Mouse (Mus musculus) embryonic facial prominence, embryonic 15.5 days (tissue): ENCODE data around the gene Stac2. TPM values are rescaled to one million over a fixed set of nuclear protein-coding genes. Genes with fewer than 3 reads are reported as not detected.

Source experiments
- ATAC-seq: fragments of 200-750 bp; cut with Nextera tagmentation; 2 replicates; pipeline ENCODE4 v1.8.0; 2017; ENCODE audit warnings: low read depth, moderate TSS enrichment; ENCODE audit not compliant: insufficient number of reproducible peaks, low FRiP score, low TSS enrichment
- H3K27ac ChIP-seq: fragments of 300-500 bp; sonication (generic); replicated peaks from 2 replicates; pipeline ENCODE4 v1.5.1; 2015; ENCODE audit warnings: mild to moderate bottlenecking, inconsistent platforms
- H3K27me3 ChIP-seq: fragments of 300-500 bp; sonication (generic); 2 replicates; pipeline ENCODE4 v1.6.1; 2015; ENCODE audit warnings: inconsistent platforms
- H3K36me3 ChIP-seq: fragments of 300-500 bp; sonication (generic); 2 replicates; pipeline ENCODE4 v1.6.1; 2015; ENCODE audit warnings: mild to moderate bottlenecking, inconsistent platforms
- H3K4me1 ChIP-seq: fragments of 300-500 bp; sonication (generic); 2 replicates; pipeline ENCODE4 v1.6.1; 2015; ENCODE audit warnings: inconsistent platforms
- H3K4me2 ChIP-seq: fragments of 300-500 bp; sonication (generic); replicated peaks from 2 replicates; pipeline ENCODE4 v1.6.1; 2015; ENCODE audit warnings: mild to moderate bottlenecking, inconsistent platforms
- H3K4me3 ChIP-seq: fragments of 300-500 bp; sonication (generic); replicated peaks from 2 replicates; pipeline ENCODE4 v1.5.1; 2015; ENCODE audit warnings: mild to moderate bottlenecking, inconsistent platforms
- H3K9ac ChIP-seq: fragments of 300-500 bp; sonication (generic); 2 replicates; pipeline ENCODE4 v1.6.1; 2015; ENCODE audit warnings: inconsistent platforms
- H3K9me3 ChIP-seq: fragments of 300-500 bp; sonication (generic); replicated peaks from 2 replicates; pipeline ENCODE4 v1.6.1; 2016; ENCODE audit warnings: inconsistent platforms
- WGBS: fragments of 180-500 bp; shearing (Covaris S2); methylation state at CpG from one replicate; pipeline ENCODE4 v1.1.7; 2015; 5-methylcytosine and 5-hydroxymethylcytosine counted together
- polyA plus RNA-seq: library from polyadenylated mRNA; unstranded; fragments of >200 nt; fragmentation: Nextera tagmentation; extraction: Ambion mirVana; gene quantifications from 2 replicates; pipeline ENCODE4 v1.2.1, GENCODE M21; 2015

The Stac2 gene
- 0.25 and 0.55 TPM in 2 replicates for polyA plus RNA-seq

- peaks cover 30% of the 10 kb centered on the region for H3K4me1 ChIP-seq
- peaks cover 60% of the 10 kb centered on the region for H3K27me3 ChIP-seq
- ATAC-seq: peak; percentile 76
- no peak within 1 kb of the TSS for H3K27ac ChIP-seq
- 3% methylated on average over 34 of the region's 48 CpGs for WGBS
- no peaks in the 10 kb centered on the region for H3K9me3 ChIP-seq
- peak within 1 kb of the TSS; percentile 44 for H3K4me3 ChIP-seq
- H3K4me2 ChIP-seq: peak within 1 kb of the TSS; percentile 69
- H3K36me3 ChIP-seq: no peaks in the 10 kb centered on the region
- peak within 1 kb of the TSS; percentile 0; the same call in 1 of the 2 replicates for H3K9ac ChIP-seq
Observed at GRCm38 (mm10) chr11:98052989-98053834, at the start of gene Stac2. Stac2 (minus strand) TSS chr11:98053462.

GRCm38 (mm10) chr11:98101332-98101731 is 48.1 kb upstream of the Stac2 start:
- H3K36me3 ChIP-seq: peaks cover 69% of the 10 kb centered on the region
- no peak overlapping the region for H3K27ac ChIP-seq
- 95% methylated on average over 3 of the region's 3 CpGs for WGBS
- H3K27me3 ChIP-seq: no peaks in the 10 kb centered on the region
- ATAC-seq: no peak
- no peak overlapping the region for H3K4me3 ChIP-seq
- H3K9me3 ChIP-seq: no peaks in the 10 kb centered on the region
- H3K9ac ChIP-seq: no peak overlapping the region
- H3K4me2 ChIP-seq: no peak overlapping the region
- H3K4me1 ChIP-seq: no peaks in the 10 kb centered on the region

GRCm38 (mm10) chr11:98090583-98090982 is 37.3 kb upstream of the Stac2 start:
- H3K9me3 ChIP-seq: no peaks in the 10 kb centered on the region
- peaks cover 5% of the 10 kb centered on the region; the same call in 1 of the 2 replicates for H3K4me1 ChIP-seq
- no peaks in the 10 kb centered on the region for H3K27me3 ChIP-seq
- 90% methylated on average over 9 of the region's 9 CpGs for WGBS
- H3K4me3 ChIP-seq: no peak overlapping the region
- H3K27ac ChIP-seq: no peak overlapping the region
- no peak overlapping the region for H3K9ac ChIP-seq
- no peak overlapping the region for H3K4me2 ChIP-seq
- ATAC-seq: no peak
- H3K36me3 ChIP-seq: peaks cover 59% of the 10 kb centered on the region

- Histone ChIP-seq H3K9ac (no peak overlapping the region), H3K4me3 (no peak overlapping the region), H3K36me3 (peaks cover 54% of the 10 kb centered on the region), H3K9me3 (no peaks in the 10 kb centered on the region), H3K27me3 (no peaks in the 10 kb centered on the region), H3K4me2 (no peak overlapping the region), H3K4me1 (peaks cover 5% of the 10 kb centered on the region; the same call in 1 of the 2 replicates), H3K27ac (no peak overlapping the region)
- WGBS: 38% methylated on average over 7 of the region's 7 CpGs
- peak; percentile 78 for ATAC-seq
Observed at GRCm38 (mm10) chr11:98088224-98088623, 35.0 kb upstream of the Stac2 start.

GRCm38 (mm10) chr11:98086574-98086973 is 33.3 kb upstream of the Stac2 start:
- Histone ChIP-seq H3K4me1 (peaks cover 5% of the 10 kb centered on the region; the same call in 1 of the 2 replicates), H3K9me3 (no peaks in the 10 kb centered on the region), H3K9ac (no peak overlapping the region), H3K4me2 (no peak overlapping the region), H3K27me3 (no peaks in the 10 kb centered on the region), H3K36me3 (peaks cover 43% of the 10 kb centered on the region), H3K4me3 (no peak overlapping the region), H3K27ac (no peak overlapping the region)
- 76% methylated on average over 7 of the region's 7 CpGs for WGBS
- no peak for ATAC-seq

GRCm38 (mm10) chr11:98086141-98086540 is 32.9 kb upstream of the Stac2 start:
- Histone ChIP-seq H3K9ac (no peak overlapping the region), H3K4me2 (no peak overlapping the region), H3K36me3 (peaks cover 39% of the 10 kb centered on the region), H3K27ac (no peak overlapping the region), H3K27me3 (no peaks in the 10 kb centered on the region), H3K4me1 (peaks cover 5% of the 10 kb centered on the region; the same call in 1 of the 2 replicates), H3K4me3 (no peak overlapping the region), H3K9me3 (no peaks in the 10 kb centered on the region)
- 85% methylated on average over 9 of the region's 9 CpGs for WGBS
- no peak for ATAC-seq

GRCm38 (mm10) chr11:98082745-98083144 is 29.5 kb upstream of the Stac2 start:
- Histone ChIP-seq H3K4me3 (no peak overlapping the region), H3K27ac (no peak overlapping the region), H3K9ac (no peak overlapping the region), H3K4me1 (no peaks in the 10 kb centered on the region), H3K4me2 (no peak overlapping the region), H3K9me3 (no peaks in the 10 kb centered on the region), H3K27me3 (no peaks in the 10 kb centered on the region), H3K36me3 (peaks cover 15% of the 10 kb centered on the region)
- WGBS: 88% methylated on average over 7 of the region's 7 CpGs
- no peak for ATAC-seq

GRCm38 (mm10) chr11:98080450-98080849 is 27.2 kb upstream of the Stac2 start:
- no peaks in the 10 kb centered on the region for H3K27me3 ChIP-seq
- no peak overlapping the region for H3K4me2 ChIP-seq
- H3K9ac ChIP-seq: no peak overlapping the region
- 64% methylated on average over 6 of the region's 6 CpGs for WGBS
- no peak overlapping the region for H3K4me3 ChIP-seq
- H3K27ac ChIP-seq: no peak overlapping the region
- no peaks in the 10 kb centered on the region for H3K9me3 ChIP-seq
- no peak for ATAC-seq
- H3K36me3 ChIP-seq: peaks cover 9% of the 10 kb centered on the region
- H3K4me1 ChIP-seq: peaks cover 2% of the 10 kb centered on the region; the same call in 1 of the 2 replicates

- WGBS: 75% methylated on average over 8 of the region's 8 CpGs
- Histone ChIP-seq H3K27ac (no peak overlapping the region), H3K27me3 (no peaks in the 10 kb centered on the region), H3K36me3 (no peaks in the 10 kb centered on the region), H3K9me3 (no peaks in the 10 kb centered on the region), H3K4me3 (no peak overlapping the region), H3K9ac (no peak overlapping the region), H3K4me1 (peaks cover 6% of the 10 kb centered on the region; the same call in 1 of the 2 replicates), H3K4me2 (no peak overlapping the region)
- ATAC-seq: no peak
Observed at GRCm38 (mm10) chr11:98077086-98077485, 23.8 kb upstream of the Stac2 start.

GRCm38 (mm10) chr11:98075195-98075808 is 22.0 kb upstream of the Stac2 start:
- WGBS: 19% methylated on average over 13 of the region's 13 CpGs
- Histone ChIP-seq H3K4me3 (no peak overlapping the region), H3K27me3 (no peaks in the 10 kb centered on the region), H3K9ac (no peak overlapping the region), H3K4me1 (peaks cover 6% of the 10 kb centered on the region; the same call in 1 of the 2 replicates), H3K27ac (no peak overlapping the region), H3K4me2 (no peak overlapping the region), H3K9me3 (no peaks in the 10 kb centered on the region), H3K36me3 (no peaks in the 10 kb centered on the region)
- ATAC-seq: no peak

- Histone ChIP-seq H3K27ac (no peak overlapping the region), H3K4me3 (no peak overlapping the region), H3K9me3 (no peaks in the 10 kb centered on the region), H3K4me1 (peaks cover 6% of the 10 kb centered on the region; the same call in 1 of the 2 replicates), H3K27me3 (no peaks in the 10 kb centered on the region), H3K4me2 (no peak overlapping the region), H3K36me3 (no peaks in the 10 kb centered on the region), H3K9ac (no peak overlapping the region)
- ATAC-seq: no peak
- WGBS: 81% methylated on average over 4 of the region's 4 CpGs
Observed at GRCm38 (mm10) chr11:98073442-98073841, 20.2 kb upstream of the Stac2 start.
